Mouse (Mus musculus) myocyte (in vitro differentiated cells): ENCODE results near the gene Gmppb.

Experiments used
- CEBPB ChIP-seq: IDR thresholded peaks from 2 replicates; pipeline ENCODE4 v1.6.1; 2011; ENCODE audit warnings: mild to moderate bottlenecking, moderate library complexity; ENCODE audit not compliant: poor library complexity, insufficient read depth, severe bottlenecking
- E2F4 ChIP-seq: IDR thresholded peaks from one replicate; pipeline ENCODE4 v1.6.1; 2011; ENCODE audit warnings: mild to moderate bottlenecking, control low read depth, moderate library complexity; ENCODE audit not compliant: insufficient read depth
- MAX ChIP-seq: IDR thresholded peaks from one replicate; pipeline ENCODE4 v1.6.1; 2011; ENCODE audit warnings: low read depth, mild to moderate bottlenecking, control low read depth
- MYOD1 ChIP-seq, 3 experiments: IDR thresholded peaks; one replicate each; pipeline ENCODE4 v1.6.1; 2011; ENCODE audit warnings: control low read depth in 2 of 3, low read depth in 2 of 3, mild to moderate bottlenecking in 2 of 3, moderate library complexity in 1 of 3; ENCODE audit not compliant: insufficient read length in 2 of 3, control insufficient read depth in 1 of 3
- MYOG ChIP-seq, 3 experiments: IDR thresholded peaks; one replicate each; pipeline ENCODE4 v1.6.1; 2011; ENCODE audit warnings: control low read depth in 2 of 3, low read depth in 2 of 3, mild to moderate bottlenecking in 2 of 3; ENCODE audit not compliant: insufficient read length in 2 of 3, control insufficient read depth in 1 of 3, insufficient read depth in 1 of 3
- POLR2A ChIP-seq: IDR thresholded peaks from one replicate; pipeline ENCODE4 v1.6.1; 2011; ENCODE audit warnings: low read depth, mild to moderate bottlenecking, control low read depth, moderate library complexity; ENCODE audit not compliant: insufficient read length
- POLR2AphosphoS2 ChIP-seq: IDR thresholded peaks from one replicate; pipeline ENCODE4 v1.6.1; 2011; ENCODE audit warnings: low read depth, control low read depth; ENCODE audit not compliant: insufficient read length
- REST ChIP-seq: IDR thresholded peaks from one replicate; pipeline ENCODE4 v1.6.1; 2011; ENCODE audit warnings: mild to moderate bottlenecking, control low read depth, moderate library complexity; ENCODE audit not compliant: insufficient read depth, insufficient read length
- SRF ChIP-seq: IDR thresholded peaks from one replicate; pipeline ENCODE4 v1.6.1; 2011; ENCODE audit warnings: low read depth; ENCODE audit not compliant: control insufficient read depth, insufficient read length
- TCF12 ChIP-seq: IDR thresholded peaks from one replicate; pipeline ENCODE4 v1.6.1; 2011; ENCODE audit warnings: mild to moderate bottlenecking, control low read depth; ENCODE audit not compliant: poor library complexity, insufficient read depth, severe bottlenecking
- TCF3 ChIP-seq: IDR thresholded peaks from one replicate; pipeline ENCODE4 v1.6.1; 2011; ENCODE audit warnings: low read depth, control low read depth; ENCODE audit not compliant: insufficient read length
- USF1 ChIP-seq: IDR thresholded peaks from one replicate; pipeline ENCODE4 v1.6.1; 2011; ENCODE audit warnings: low read depth, mild to moderate bottlenecking, control low read depth, moderate library complexity

GRCm38 (mm10) chr9:108083561-108083960 lies 34.5 kb downstream of the Gmppb start:
- TF ChIP-seq MYOG (IDR thresholded peaks at IDR 0.05; ENCODE audit: control insufficient read depth in 1 of 3, insufficient read depth in 1 of 3, insufficient read length in 2 of 3, low read depth in 2 of 3) = no peak
- no peak for TF ChIP-seq CEBPB
- no peak for TF ChIP-seq POLR2A
- no peak for TF ChIP-seq USF1
- no peak for TF ChIP-seq SRF
- TF ChIP-seq POLR2AphosphoS2 = no peak
- no peak for TF ChIP-seq MYOD1 (IDR thresholded peaks at IDR 0.05; ENCODE audit: control insufficient read depth in 1 of 3, insufficient read length in 2 of 3, low read depth in 2 of 3)
- no peak for TF ChIP-seq E2F4
- TF ChIP-seq MAX = no peak
- no peak for TF ChIP-seq TCF12
- TF ChIP-seq TCF3 = no peak
- TF ChIP-seq REST = no peak
